Mouse (Mus musculus) G1E (cell line): Measurements from ENCODE around the gene Hbs1l.

ENCODE experiments used
- CTCF ChIP-seq: IDR thresholded peaks from 2 replicates; pipeline ENCODE4 v1.5.1; 2012; ENCODE audit warnings: low read depth, low read length, inconsistent platforms, mixed read lengths
- TAL1 ChIP-seq: conservative IDR thresholded peaks from 2 replicates; pipeline ENCODE4 v1.6.1; 2012; ENCODE audit warnings: low read depth, low read length, inconsistent platforms, mixed read lengths

- TF ChIP-seq TAL1: no peak
- no peak for TF ChIP-seq CTCF
Observed at GRCm38 (mm10) chr10:21359086-21359485, 63.3 kb downstream of the Hbs1l start.
